Mouse (Mus musculus) erythroblast, embryonic 14.5 days (primary cell): ENCODE results near the gene AW146154.

Experiments used
- GATA1 ChIP-seq: IDR thresholded peaks from 2 replicates; pipeline ENCODE4 v1.6.1; 2012; ENCODE audit warnings: low read length, inconsistent platforms, mixed read lengths
- TAL1 ChIP-seq: IDR thresholded peaks from 3 replicates; pipeline ENCODE4 v1.6.1; 2012; ENCODE audit warnings: low read length, inconsistent platforms, mixed read lengths

DNA sequence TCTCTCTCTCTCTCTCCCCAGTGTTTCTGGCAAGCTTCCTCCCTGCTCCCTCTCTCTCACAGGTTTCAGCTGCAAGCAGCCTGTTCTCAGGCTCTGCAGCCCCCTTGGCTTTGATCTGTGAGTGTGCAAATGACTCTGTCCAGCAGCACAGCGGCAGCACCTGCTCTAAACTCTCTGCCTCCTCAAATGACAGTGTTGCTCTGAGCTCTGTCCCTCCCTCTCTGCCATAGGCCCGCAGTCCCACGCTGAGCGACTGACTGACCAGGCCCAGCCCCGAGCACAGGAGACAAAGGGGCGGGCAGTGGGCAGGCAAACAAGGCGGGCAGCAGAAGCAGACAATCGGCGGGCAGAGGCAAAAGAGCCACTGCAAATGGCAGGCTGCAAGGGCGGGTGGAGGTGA is 47.8 kb downstream of the AW146154 start:
- TF ChIP-seq TAL1 (no peak), GATA1 (no peak)
